Mouse (Mus musculus) left cerebral cortex, postnatal 14 days (tissue): Measurements from ENCODE around the gene Auts2. TPM values are rescaled to one million over a fixed set of nuclear protein-coding genes. Genes with fewer than 3 reads are reported as not detected.

Experiments
- DNase-seq, 2 experiments: peaks; one replicate each; pipeline ENCODE4 v3.0.0; 2021 to 2022; ENCODE audit warnings: low spot score in 2 of 2, mixed read lengths in 1 of 2
- intact Hi-C: fragments of 180-260 bp; cut with DNase I; formaldehyde crosslinking; loops from one replicate; pipeline ENCODE4 v1.15.1; 2025
- total RNA-seq, 2 experiments: library from RNA; stranded (reverse); gene quantifications; 2 replicates each; pipeline ENCODE4 v1.2.3; 2021

Gene Auts2
- total RNA-seq, 2 experiments from 2014 or later = 88.7 to 96.9 TPM

GRCm38 (mm10) chr5:131515707-131516407 lies 1027.3 kb downstream of the Auts2 start:
- intact Hi-C loops = no loop called here
- DNase-seq = no peak

DNA sequence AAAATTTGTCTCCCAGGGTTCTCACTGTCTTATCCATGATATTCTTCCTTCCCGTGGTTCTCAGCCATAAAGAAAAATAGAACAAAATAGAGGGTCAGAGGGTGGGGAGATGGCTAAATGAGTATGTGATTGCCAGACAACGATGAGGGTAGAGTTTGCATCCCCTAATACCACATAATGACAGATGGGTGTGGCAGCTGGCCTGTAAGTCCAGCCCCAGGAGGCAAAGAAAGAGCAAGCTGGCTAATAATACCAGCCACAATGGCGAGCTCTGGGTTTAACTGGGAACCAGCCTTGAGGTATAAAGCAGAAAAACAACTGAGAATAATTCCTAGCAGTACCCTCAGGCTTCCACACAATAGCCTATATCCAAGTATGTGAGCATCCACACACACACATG lies 1029.4 kb downstream of the Auts2 start:
- no peak for DNase-seq
- intact Hi-C loops = no loop called here

DNA sequence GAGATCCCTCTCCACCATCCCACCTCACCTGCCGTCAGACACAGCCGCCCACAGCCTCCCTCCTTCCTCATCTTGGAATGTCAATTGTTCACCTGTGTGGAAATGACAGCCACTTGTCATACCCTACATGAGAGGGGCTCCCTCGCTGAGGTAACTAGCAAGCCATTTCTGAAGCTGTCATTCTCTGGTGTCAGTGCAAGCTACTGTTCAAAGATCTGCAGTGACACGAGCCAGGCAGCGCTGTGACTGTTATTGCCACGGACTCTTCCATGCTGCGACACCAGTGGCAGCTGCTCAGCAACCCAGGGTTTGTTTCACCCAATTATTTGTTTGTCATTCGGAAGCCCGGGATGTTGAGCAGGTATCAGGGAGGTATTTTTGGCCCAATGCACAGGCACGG lies 1030.5 kb downstream of the Auts2 start:
- intact Hi-C loops = no loop called here
- no peak for DNase-seq

DNA sequence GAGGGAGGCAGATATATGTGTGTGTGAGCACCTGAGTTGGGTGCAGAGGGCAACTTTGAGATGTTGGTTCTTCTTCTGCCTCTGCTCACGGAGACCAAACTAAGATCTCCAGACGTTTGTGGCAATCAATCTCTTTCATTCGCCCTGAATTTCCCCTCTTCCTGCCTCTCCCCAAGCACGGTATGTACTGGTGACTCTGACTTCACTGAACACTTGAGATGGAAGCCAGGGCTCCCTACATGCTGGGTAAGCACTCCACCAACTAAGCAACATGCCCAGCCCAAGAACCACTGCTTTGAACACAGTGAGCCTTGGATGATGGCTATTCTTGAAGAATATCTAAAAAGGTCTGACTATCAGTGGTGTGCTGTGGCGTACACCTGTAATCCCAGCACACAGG lies 1032.5 kb downstream of the Auts2 start:
- intact Hi-C loops = no loop called here
- no peak for DNase-seq

- intact Hi-C loops = no loop called here
- DNase-seq = no peak
Observed at GRCm38 (mm10) chr5:131509315-131509714, 1033.8 kb downstream of the Auts2 start.

DNA sequence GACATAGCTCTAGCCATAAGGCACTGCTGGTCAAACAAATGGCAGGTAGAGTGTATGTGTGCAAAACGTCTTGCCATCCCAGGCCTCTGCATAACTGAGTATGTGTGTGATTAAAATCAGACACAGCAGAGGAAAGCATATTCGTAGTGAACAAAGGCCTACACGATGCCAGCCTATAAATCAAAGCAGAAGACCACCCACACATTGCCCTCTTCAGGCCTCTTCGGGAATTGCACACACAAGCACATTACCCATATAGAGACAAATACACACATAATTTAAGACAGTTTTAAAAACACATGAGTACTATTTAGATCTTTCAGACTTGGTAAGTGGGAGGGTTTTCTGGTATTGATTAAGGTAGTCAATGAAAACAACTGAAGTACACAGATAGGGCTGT lies 1044.3 kb downstream of the Auts2 start:
- no peak for DNase-seq
- intact Hi-C loops = no loop called here

DNA sequence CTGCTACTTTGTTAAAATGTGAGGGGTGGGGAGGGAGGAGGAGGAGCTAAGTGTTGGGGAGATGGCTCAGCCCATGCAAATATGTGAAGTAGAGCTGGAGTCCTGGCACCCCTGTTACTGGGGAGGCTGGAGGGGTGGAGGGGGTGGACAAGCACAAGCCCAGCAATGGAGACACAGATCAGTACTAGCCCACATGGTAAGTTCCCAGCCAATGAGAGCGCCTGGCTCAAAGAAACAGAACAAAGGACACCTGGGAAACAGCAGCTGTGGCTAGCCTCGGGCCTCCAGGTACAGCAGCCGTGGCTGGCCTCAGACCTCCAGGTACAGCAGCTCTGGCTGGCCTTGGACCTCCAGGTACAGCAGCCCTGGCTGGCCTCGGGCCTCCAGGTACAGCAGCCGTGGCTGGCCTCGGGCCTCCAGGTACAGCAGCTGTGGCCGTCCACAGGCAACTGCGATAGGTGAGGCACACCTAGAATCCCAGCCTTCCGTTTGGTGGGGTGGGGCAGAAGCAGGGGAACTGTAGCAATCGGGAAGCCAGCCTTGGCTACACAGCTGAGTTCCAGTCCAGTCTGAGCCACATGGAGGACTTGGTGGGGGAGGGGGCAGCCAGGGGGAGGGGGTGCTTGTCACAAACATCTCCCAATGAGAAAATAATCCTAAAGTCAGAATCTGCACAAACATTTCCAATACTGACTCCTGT lies 1046.5 kb downstream of the Auts2 start:
- intact Hi-C loops = no loop called here

GRCm38 (mm10) chr5:131494564-131494963 lies 1048.6 kb downstream of the Auts2 start:
- no peak for DNase-seq
- intact Hi-C loops = no loop called here

More for the DNA sequence above, 1046.5 kb downstream of the Auts2 start:
- no peak for DNase-seq

DNA sequence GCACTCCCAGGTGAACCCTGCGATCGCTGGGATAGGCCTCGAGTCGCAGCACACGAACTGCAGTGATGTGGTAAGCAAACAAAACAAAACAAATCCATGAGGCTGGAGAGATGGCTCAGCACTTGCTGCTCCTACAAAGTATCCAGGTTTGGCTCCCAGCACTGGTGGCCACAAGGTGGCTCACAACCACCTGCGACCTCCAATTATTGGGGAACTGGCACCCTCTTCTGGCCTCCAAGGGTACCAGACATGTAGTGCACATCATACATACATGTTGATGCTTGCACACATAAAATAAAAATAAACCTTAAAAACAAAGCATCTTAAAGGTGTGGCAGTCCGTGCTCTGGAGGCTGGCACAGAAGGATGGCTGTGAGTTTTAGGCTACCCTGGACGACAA lies 1050.6 kb downstream of the Auts2 start:
- no peak for DNase-seq
- intact Hi-C loops = no loop called here

DNA sequence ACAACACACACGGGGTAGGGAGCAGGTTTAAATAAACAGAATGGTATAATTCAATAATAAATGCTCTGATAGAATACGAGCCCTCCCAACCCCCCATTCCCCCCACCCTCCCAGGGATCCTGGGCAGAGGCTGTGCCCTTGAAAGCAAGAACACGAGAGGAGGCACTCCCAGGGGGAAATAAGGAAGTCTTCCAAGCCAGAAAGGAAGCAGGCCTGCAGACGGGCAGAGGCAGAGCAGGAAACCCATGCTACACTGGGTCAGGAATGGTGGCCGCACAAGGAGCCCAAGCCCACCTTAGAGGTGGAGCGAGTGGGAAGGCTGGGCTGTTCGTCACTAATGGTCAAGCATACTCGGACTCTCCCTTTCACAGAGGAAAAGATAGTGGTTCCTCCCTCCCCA lies 1051.3 kb downstream of the Auts2 start:
- no peak for DNase-seq
- intact Hi-C loops = no loop called here

GRCm38 (mm10) chr5:131490811-131491210 lies 1052.3 kb downstream of the Auts2 start:
- no peak for DNase-seq
- intact Hi-C loops = no loop called here

- DNase-seq = no peak
- intact Hi-C loops = no loop called here
Observed at GRCm38 (mm10) chr5:131489846-131490245, 1053.3 kb downstream of the Auts2 start.

DNA sequence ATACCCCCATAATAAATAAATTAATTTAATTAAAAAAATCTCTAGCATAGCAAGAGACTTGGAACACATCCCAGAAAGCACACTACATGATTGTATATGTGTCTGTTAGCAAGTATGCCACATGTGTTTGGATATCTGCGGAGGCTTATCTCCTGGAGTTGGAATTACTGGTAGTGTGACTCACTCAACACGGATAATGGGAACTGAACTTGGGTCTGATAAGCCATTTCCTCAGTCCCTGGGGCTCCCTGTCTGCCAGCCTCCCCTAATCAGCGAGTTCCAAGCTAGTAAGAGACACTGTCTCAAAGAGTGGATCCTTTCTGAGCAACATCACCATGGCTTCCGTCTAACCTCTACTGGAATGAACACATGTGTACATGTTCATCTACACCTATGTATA lies 1056.6 kb downstream of the Auts2 start:
- intact Hi-C loops = no loop called here
- no peak for DNase-seq

- intact Hi-C loops = no loop called here
- no peak for DNase-seq
Observed at GRCm38 (mm10) chr5:131475278-131475677, 1067.9 kb downstream of the Auts2 start.

GRCm38 (mm10) chr5:131468609-131469008 lies 1074.5 kb downstream of the Auts2 start:
- intact Hi-C loops = no loop called here
- DNase-seq = no peak

- DNase-seq = no peak
- intact Hi-C loops = no loop called here
Observed at GRCm38 (mm10) chr5:131466131-131466530, 1077.0 kb downstream of the Auts2 start.

- intact Hi-C loops = no loop called here
- no peak for DNase-seq
Observed at GRCm38 (mm10) chr5:131463402-131463801, 1079.7 kb downstream of the Auts2 start.

GRCm38 (mm10) chr5:131459951-131460350 lies 1083.2 kb downstream of the Auts2 start:
- no peak for DNase-seq
- intact Hi-C loops = no loop called here

- intact Hi-C loops = no loop called here
- DNase-seq = no peak
Observed at GRCm38 (mm10) chr5:131459549-131459948, 1083.6 kb downstream of the Auts2 start.

- intact Hi-C loops = no loop called here
- DNase-seq = no peak
Observed at GRCm38 (mm10) chr5:131458700-131459099, 1084.4 kb downstream of the Auts2 start.

DNA sequence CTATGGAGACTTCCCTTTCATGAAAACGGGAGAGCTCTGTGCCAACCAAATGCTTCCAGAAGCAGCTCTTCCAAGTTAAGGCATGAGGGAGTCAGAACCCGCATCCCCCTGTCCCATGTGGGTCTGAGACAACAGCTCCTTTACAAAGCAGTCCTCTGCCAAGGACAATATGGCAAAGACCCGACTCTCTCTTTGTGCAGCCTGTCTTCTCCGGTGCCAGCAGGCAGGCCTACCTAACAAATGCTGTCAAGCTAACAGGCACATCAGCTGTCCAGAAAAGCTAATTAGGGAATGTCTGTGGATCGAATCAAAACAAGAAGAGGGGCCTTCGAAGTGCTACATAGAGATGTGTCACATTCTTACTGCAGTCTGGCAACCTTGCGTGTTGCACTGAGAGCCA lies 1085.1 kb downstream of the Auts2 start:
- peak; percentile 30 to 35 for DNase-seq

More for the DNA sequence above, 1085.1 kb downstream of the Auts2 start:
- intact Hi-C loops = no loop called here
